Mouse (Mus musculus) brain, embryonic 18.5 days (tissue): ENCODE measurements around the gene Ptch2.

Experiments used
- DNase-seq: peaks from one replicate; pipeline ENCODE4 v3.0.0-alpha.2; 2012; ENCODE audit warnings: low read depth, low spot score

Ptch2 gene

GRCm38 (mm10) chr4:117127991-117128686 lies 32.3 kb downstream of the Ptch2 start:
- no peak for DNase-seq

GRCm38 (mm10) chr4:117130790-117131189 lies 34.9 kb downstream of the Ptch2 start:
- no peak for DNase-seq

GRCm38 (mm10) chr4:117131198-117131597 lies 35.3 kb downstream of the Ptch2 start:
- DNase-seq: no peak

- DNase-seq: no peak
These were observed 36.3 kb downstream of the Ptch2 start for GRCm38 (mm10) chr4:117131890-117132793.

- DNase-seq: no peak
These were observed 36.9 kb downstream of the Ptch2 start for GRCm38 (mm10) chr4:117132794-117133143.

GRCm38 (mm10) chr4:117133366-117133796 lies 37.5 kb downstream of the Ptch2 start:
- DNase-seq: no peak

GRCm38 (mm10) chr4:117133817-117134600 lies 38.1 kb downstream of the Ptch2 start, which contains the start of gene Plk3:
Plk3 (minus strand) TSS chr4:117133963.
- peak; percentile 93 for DNase-seq

- DNase-seq: no peak
These were observed 38.7 kb downstream of the Ptch2 start for GRCm38 (mm10) chr4:117134601-117134995.

- no peak for DNase-seq
These were observed 40.2 kb downstream of the Ptch2 start for GRCm38 (mm10) chr4:117136034-117136433.

- DNase-seq: no peak
These were observed 42.7 kb downstream of the Ptch2 start for GRCm38 (mm10) chr4:117138295-117139216.

GRCm38 (mm10) chr4:117139217-117139612 lies 43.3 kb downstream of the Ptch2 start:
- DNase-seq: no peak

- DNase-seq: no peak
These were observed 44.7 kb downstream of the Ptch2 start for GRCm38 (mm10) chr4:117140613-117141012.

- no peak for DNase-seq
These were observed 47.1 kb downstream of the Ptch2 start for GRCm38 (mm10) chr4:117143023-117143422.

GRCm38 (mm10) chr4:117145248-117145647 lies 49.4 kb downstream of the Ptch2 start:
- DNase-seq: no peak

- DNase-seq: no peak
These were observed 50.3 kb downstream of the Ptch2 start for GRCm38 (mm10) chr4:117146176-117146575.

GRCm38 (mm10) chr4:117148047-117148713 lies 52.3 kb downstream of the Ptch2 start:
- no peak for DNase-seq

- no peak for DNase-seq
These were observed 52.9 kb downstream of the Ptch2 start for GRCm38 (mm10) chr4:117148815-117149214.

- no peak for DNase-seq
These were observed 53.7 kb downstream of the Ptch2 start for GRCm38 (mm10) chr4:117149291-117150211.

- no peak for DNase-seq
These were observed 54.4 kb downstream of the Ptch2 start for GRCm38 (mm10) chr4:117150212-117150733.
